Mouse (Mus musculus) intestine, embryonic 16.5 days (tissue): ENCODE measurements around the gene Smarcd1. TPM values are rescaled to one million over a fixed set of nuclear protein-coding genes. Genes with fewer than 3 reads are reported as not detected.
"Not testable (repeated sequence)": the region's sequence is repeated elsewhere in the genome, so short reads cannot be mapped to it uniquely, and the experiment has no call there.

Experiments
- ATAC-seq: fragments of 200-750 bp; cut with Nextera tagmentation; 2 replicates; pipeline ENCODE4 v1.8.0; 2017; ENCODE audit warnings: moderate TSS enrichment, moderate library complexity
- H3K27ac ChIP-seq: fragments of 300-500 bp; sonication (generic); 2 replicates; pipeline ENCODE4 v1.5.1; 2014; ENCODE audit warnings: mild to moderate bottlenecking, low read length
- H3K27me3 ChIP-seq: fragments of 300-500 bp; sonication (generic); replicated peaks from 2 replicates; pipeline ENCODE4 v1.6.1; 2014; ENCODE audit warnings: low read length, control low read depth, mixed read lengths; ENCODE audit not compliant: control insufficient read depth, insufficient read depth
- H3K36me3 ChIP-seq: fragments of 300-500 bp; sonication (generic); 2 replicates; pipeline ENCODE4 v1.6.1; 2014; ENCODE audit warnings: low read length, control low read depth; ENCODE audit not compliant: control insufficient read depth, insufficient read depth
- H3K4me1 ChIP-seq: fragments of 300-500 bp; sonication (generic); 2 replicates; pipeline ENCODE4 v1.6.1; 2014; ENCODE audit warnings: low read length, control low read depth, mixed read lengths; ENCODE audit not compliant: control insufficient read depth, insufficient read depth
- H3K4me2 ChIP-seq: fragments of 300-500 bp; sonication (generic); 2 replicates; pipeline ENCODE4 v1.6.1; 2014; ENCODE audit warnings: low read depth, low read length, control low read depth
- H3K4me3 ChIP-seq: fragments of 300-500 bp; sonication (generic); 2 replicates; pipeline ENCODE4 v1.5.1; 2014; ENCODE audit warnings: mild to moderate bottlenecking, low read length
- H3K9ac ChIP-seq: fragments of 300-500 bp; sonication (generic); 2 replicates; pipeline ENCODE4 v1.6.1; 2014; ENCODE audit warnings: low read depth, low read length
- H3K9me3 ChIP-seq: fragments of 300-500 bp; sonication (generic); 2 replicates; pipeline ENCODE4 v1.6.1; 2016; ENCODE audit warnings: low read length, control low read depth; ENCODE audit not compliant: control insufficient read depth
- WGBS: fragments of 180-500 bp; shearing (Covaris S2); extraction: QIAGEN DNeasy Blood & Tissue Kit; methylation state at CpG from one replicate; pipeline ENCODE4 v1.1.7; 2014; 5-methylcytosine and 5-hydroxymethylcytosine counted together
- polyA plus RNA-seq: library from polyadenylated mRNA; unstranded; fragments of >200 nt; fragmentation: Nextera tagmentation; extraction: Ambion mirVana; gene quantifications from 2 replicates; pipeline ENCODE4 v1.2.1, GENCODE M21; 2015

Smarcd1 gene
- polyA plus RNA-seq, 1 experiment from 2014 or later, result 19.3 TPM

DNA sequence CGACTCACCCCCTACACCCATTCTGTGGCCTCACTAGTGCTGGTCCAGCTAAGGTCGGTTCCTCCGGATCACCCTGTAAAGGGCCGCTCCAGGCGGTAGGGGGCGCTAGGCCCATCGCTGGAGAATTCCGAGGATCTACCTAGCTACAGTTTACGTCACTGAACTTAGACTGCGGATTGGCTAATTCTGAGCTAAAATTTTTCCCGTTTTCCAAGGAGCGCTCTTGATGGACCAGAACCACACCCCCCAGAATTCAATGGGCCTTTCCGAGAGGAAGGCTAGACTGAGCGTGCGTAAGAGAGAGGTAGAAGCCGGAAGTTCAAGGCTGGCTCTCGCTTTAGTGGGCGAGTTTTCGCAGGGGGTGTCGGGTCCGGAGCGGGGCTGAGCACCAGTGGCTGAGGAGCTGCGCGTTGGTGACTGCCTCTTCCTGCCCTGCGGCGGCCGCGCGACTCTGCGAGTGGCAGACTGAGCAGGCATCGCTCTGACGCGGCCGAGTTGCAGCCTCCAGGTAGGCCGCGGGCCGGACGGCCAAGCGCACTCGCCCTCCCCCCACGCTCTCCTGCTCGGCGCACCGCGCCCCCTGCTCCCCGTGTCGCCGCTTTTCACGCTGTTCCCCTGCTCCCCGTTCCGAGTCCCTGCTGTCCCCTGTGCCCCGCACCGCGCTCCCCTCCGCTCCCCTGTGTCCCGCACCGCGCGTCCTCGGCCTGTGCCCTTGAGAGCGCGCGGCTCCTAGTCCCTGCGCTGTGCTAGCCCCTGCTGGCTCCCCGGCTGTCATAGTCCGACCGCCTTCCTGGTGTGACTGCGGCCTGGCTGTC lies 23.6 kb downstream of the Smarcd1 start, which contains the start of gene Cox14:
Gene Cox14, plus strand, starts transcription at position 278 of the 815 bp plus-strand sequence.
- ATAC-seq, result peak; percentile 92
- WGBS, result under 1% methylated on average over 68 of the region's 68 CpGs
- Histone ChIP-seq H3K27me3 (no peaks in the 10 kb centered on the region), H3K36me3 (peaks cover 12% of the 10 kb centered on the region), H3K9me3 (0 out of 2 replicates have a peak, but pooled peaks cover 2% of the 10 kb centered on the region), H3K4me2 (peak within 1 kb of the TSS; percentile 86), H3K9ac (peak within 1 kb of the TSS; percentile 97), H3K4me3 (peak within 1 kb of the TSS; percentile 98), H3K27ac (peak within 1 kb of the TSS; percentile 94), H3K4me1 (peaks cover 25% of the 10 kb centered on the region)

DNA sequence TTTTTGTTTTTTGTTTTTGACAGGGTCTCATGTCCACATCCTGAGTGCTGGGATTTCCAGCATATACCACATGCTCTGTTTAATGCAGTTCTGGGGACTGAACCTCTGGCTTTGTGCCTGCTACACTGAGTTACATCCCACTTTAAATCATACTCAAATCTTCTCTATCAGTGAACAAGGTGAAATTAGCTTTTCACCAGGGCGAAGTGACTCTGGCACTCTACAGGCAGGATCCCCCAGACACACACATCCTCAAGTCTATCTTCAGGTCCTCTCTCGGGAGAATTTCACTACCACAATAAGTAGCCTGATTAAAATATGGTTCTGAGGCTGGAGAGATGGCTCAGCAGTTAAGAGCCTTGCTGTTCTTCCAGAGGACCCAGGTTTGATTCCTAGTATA lies 24.6 kb downstream of the Smarcd1 start:
- H3K4me3 ChIP-seq, result peak overlapping the region; percentile 98
- H3K27me3 ChIP-seq, result no peaks in the 10 kb centered on the region
- no peak for ATAC-seq
- 65% methylated on average over 2 of the region's 2 CpGs for WGBS
- H3K4me1 ChIP-seq, result peaks cover 25% of the 10 kb centered on the region
- peak overlapping the region; percentile 97 for H3K9ac ChIP-seq
- 0 out of 2 replicates have a peak, but pooled peaks cover 2% of the 10 kb centered on the region for H3K9me3 ChIP-seq
- H3K4me2 ChIP-seq, result peak overlapping the region; percentile 86
- H3K36me3 ChIP-seq, result peaks cover 12% of the 10 kb centered on the region
- no peak overlapping the region; the same call in 1 of the 2 replicates for H3K27ac ChIP-seq

DNA sequence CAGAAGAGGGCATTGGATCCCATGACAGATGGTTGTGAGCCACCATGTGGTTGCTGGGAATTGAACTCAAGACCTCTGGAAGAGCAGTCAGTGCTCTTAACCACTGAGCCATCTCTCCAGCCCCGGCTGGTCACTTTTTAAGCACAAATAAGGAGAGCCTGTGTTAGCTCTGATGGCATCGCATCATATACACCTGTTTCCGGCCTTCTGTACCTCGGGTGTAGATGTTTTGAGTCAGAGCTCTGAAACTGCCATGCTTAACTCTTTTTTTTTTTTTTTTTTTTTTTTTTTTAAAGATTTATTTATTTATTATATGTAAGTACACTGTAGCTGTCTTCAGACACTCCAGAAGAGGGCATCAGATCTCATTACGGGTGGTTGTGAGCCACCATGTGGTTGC lies 25.1 kb downstream of the Smarcd1 start:
- 91% methylated on average over 4 of the region's 5 CpGs for WGBS
- Histone ChIP-seq H3K36me3 (peaks cover 12% of the 10 kb centered on the region), H3K4me1 (peaks cover 25% of the 10 kb centered on the region)
- ATAC-seq, H3K9me3 ChIP-seq, H3K27me3 ChIP-seq, H3K9ac ChIP-seq, H3K4me2 ChIP-seq, H3K27ac ChIP-seq, H3K4me3 ChIP-seq: not testable (repeated sequence)

DNA sequence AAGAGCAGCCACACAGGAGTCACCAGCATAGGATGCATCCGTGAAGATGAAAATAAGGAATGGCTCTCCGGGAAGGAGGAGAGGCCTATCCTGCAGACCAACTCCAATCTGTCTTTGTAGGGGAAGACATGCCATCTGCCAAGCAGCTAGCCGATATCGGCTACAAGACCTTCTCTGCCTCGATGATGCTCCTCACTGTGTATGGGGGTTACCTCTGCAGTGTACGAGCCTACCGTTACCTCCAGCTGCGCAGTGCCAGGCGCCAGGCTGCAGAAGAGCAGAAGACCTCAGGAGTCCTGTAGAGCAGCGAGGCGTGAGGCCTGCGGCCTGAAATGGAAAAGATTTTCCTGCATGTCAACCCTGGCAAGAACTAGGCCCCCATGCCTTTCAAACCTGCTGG lies 25.6 kb downstream of the Smarcd1 start:
- H3K4me1 ChIP-seq, result peaks cover 25% of the 10 kb centered on the region
- no peak for ATAC-seq
- peaks cover 12% of the 10 kb centered on the region for H3K36me3 ChIP-seq
- H3K27ac ChIP-seq, result no peak overlapping the region
- H3K9me3 ChIP-seq, result 0 out of 2 replicates have a peak, but pooled peaks cover 2% of the 10 kb centered on the region
- H3K27me3 ChIP-seq, result no peaks in the 10 kb centered on the region
- H3K4me2 ChIP-seq, result no peak overlapping the region
- H3K4me3 ChIP-seq, result no peak overlapping the region
- 97% methylated on average over 12 of the region's 12 CpGs for WGBS
- H3K9ac ChIP-seq, result no peak overlapping the region

DNA sequence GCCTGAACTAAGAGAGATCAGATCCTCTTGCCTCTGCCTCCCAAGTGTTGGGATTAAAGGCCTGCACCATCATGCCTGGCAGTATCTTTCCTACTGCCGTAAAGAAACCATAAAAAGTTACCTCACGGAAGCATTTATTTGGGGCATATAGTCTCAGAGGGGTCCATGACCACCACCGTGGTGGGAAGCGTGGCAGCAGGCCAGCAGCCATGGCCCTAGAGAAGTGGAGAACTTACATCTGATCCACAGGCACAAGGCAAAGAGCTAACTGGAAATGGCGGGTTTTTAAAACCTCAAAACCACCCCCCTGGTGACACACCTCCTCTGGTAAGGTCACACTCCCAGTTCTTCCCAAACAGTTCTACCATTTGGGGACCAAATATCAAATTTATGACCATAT lies 26.3 kb downstream of the Smarcd1 start:
- H3K9me3 ChIP-seq, result 0 out of 2 replicates have a peak, but pooled peaks cover 2% of the 10 kb centered on the region
- 90% methylated on average over 5 of the region's 5 CpGs for WGBS
- H3K4me2 ChIP-seq, result no peak overlapping the region
- peaks cover 20% of the 10 kb centered on the region for H3K4me1 ChIP-seq
- no peak overlapping the region for H3K4me3 ChIP-seq
- no peak for ATAC-seq
- peaks cover 12% of the 10 kb centered on the region for H3K36me3 ChIP-seq
- H3K27me3 ChIP-seq, result no peaks in the 10 kb centered on the region
- H3K27ac ChIP-seq, result no peak overlapping the region
- no peak overlapping the region for H3K9ac ChIP-seq

DNA sequence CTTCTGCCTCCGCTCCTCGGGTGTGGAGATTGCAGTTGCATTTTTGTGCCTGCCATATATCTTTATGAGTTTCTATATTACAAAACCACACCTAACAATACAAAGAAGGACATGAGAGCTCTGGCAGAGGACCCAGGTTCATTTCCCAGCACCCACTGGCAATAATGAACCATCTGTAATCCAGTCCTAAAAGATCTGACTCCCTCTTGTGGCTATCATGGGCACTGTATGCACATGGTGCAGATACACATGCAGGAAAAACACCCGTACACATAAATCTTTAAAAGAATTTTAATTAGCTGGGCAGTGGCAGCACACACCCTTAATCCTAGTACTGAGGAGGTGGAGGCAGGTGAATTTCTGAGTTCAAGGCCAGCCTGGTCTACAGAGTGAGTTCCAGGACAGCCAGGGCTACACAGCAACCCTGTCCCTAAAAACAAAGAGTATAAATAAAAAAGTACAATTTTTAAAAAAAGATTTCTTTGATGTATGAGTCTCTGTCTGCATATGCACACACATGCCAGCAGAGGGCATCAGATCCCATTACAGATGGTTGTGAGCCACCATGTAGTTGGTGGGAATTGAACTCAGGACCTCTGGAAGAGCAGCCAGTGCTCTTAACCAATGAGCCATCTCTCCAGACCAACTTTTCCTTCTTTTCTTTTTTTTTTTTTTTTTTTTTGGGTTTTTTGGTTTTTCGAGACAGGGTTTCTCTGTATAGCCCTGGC lies 27.3 kb downstream of the Smarcd1 start:
- no peak for ATAC-seq
- WGBS, result 92% methylated on average over 3 of the region's 4 CpGs
- H3K9me3 ChIP-seq, result 0 out of 2 replicates have a peak, but pooled peaks cover 2% of the 10 kb centered on the region
- peaks cover 10% of the 10 kb centered on the region for H3K4me1 ChIP-seq
- no peak overlapping the region for H3K4me3 ChIP-seq
- no peak overlapping the region for H3K4me2 ChIP-seq
- no peak overlapping the region for H3K9ac ChIP-seq
- H3K27me3 ChIP-seq, result no peaks in the 10 kb centered on the region
- no peak overlapping the region for H3K27ac ChIP-seq
- peaks cover 12% of the 10 kb centered on the region for H3K36me3 ChIP-seq

DNA sequence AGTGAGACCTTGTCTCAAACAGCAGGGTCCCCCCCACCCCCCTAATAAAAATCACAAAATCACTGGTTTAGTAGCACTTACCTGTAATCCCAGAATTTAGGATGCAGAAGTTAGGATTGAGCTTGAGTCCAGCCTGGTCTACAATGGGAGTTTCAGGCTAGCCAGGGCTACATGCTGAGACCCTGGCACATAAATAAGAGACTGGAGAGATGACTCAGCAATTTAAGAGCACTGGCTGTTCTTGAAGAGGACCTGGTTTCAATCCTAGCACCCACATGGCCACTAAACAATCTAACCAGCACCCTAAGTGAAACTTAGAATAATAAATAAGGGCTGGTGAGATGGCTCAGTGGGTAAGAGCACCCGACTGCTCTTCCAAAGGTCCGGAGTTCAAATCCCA lies 29.2 kb downstream of the Smarcd1 start:
- no peak overlapping the region for H3K27ac ChIP-seq
- H3K9me3 ChIP-seq, result 0 out of 2 replicates have a peak, but pooled peaks cover 2% of the 10 kb centered on the region
- no peaks in the 10 kb centered on the region for H3K27me3 ChIP-seq
- peaks cover 16% of the 10 kb centered on the region for H3K36me3 ChIP-seq
- WGBS, result 100% methylated on average over 2 of the region's 2 CpGs
- no peak for ATAC-seq
- H3K9ac ChIP-seq, result no peak overlapping the region
- no peak overlapping the region for H3K4me3 ChIP-seq
- no peak overlapping the region for H3K4me2 ChIP-seq
- H3K4me1 ChIP-seq, result peaks cover 4% of the 10 kb centered on the region

DNA sequence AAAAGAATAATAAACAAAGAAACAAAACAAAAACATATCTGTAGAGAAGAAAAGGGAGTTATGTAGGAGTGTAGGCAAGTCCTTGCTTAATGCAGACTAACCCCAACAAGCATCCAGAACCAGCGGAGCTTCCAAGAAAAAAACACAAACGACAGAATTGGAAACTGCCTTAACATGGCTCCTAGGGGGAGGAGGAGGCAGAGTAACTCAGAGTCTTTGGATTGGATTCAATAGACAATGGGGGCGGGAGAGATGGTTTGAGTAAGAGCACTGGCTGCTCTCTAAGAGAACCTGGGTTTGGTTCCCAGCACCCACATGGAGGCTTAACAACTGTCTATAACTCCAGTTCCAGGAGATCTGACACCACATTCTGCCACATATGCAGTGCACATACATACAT lies 29.7 kb downstream of the Smarcd1 start:
- H3K27ac ChIP-seq, result no peak overlapping the region
- H3K9me3 ChIP-seq, result 0 out of 2 replicates have a peak, but pooled peaks cover 2% of the 10 kb centered on the region
- 89% methylated on average over 3 of the region's 3 CpGs for WGBS
- H3K27me3 ChIP-seq, result no peaks in the 10 kb centered on the region
- H3K4me1 ChIP-seq, result peaks cover under 1% of the 10 kb centered on the region
- H3K9ac ChIP-seq, result no peak overlapping the region
- peaks cover 16% of the 10 kb centered on the region for H3K36me3 ChIP-seq
- no peak for ATAC-seq
- no peak overlapping the region for H3K4me3 ChIP-seq
- H3K4me2 ChIP-seq, result no peak overlapping the region

DNA sequence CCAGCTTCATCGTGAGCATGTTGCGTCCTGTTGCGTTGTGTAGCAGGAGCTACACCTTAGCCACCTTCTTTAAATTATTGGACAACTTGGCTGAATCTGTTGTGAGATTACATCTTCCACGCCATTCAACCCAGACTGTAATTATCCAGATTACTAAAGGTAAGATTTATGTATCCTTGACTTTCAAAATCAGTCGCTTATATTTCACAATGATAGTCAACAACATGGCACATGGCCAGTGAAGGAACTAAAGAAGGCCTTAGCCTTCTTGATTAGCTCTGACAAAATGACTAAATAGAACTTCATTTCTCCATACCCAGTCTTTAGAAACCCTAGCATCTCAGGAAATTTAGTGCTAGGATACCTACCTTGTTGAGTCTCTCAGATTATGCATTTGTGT lies 31.3 kb downstream of the Smarcd1 start:
- H3K4me2 ChIP-seq, result no peak overlapping the region
- 93% methylated on average over 5 of the region's 5 CpGs for WGBS
- no peak overlapping the region for H3K27ac ChIP-seq
- H3K36me3 ChIP-seq, result peaks cover 13% of the 10 kb centered on the region
- ATAC-seq, result no peak
- no peaks in the 10 kb centered on the region for H3K27me3 ChIP-seq
- H3K4me1 ChIP-seq, result no peaks in the 10 kb centered on the region
- no peak overlapping the region for H3K9ac ChIP-seq
- H3K4me3 ChIP-seq, result no peak overlapping the region
- 0 out of 2 replicates have a peak, but pooled peaks cover 2% of the 10 kb centered on the region for H3K9me3 ChIP-seq
